Mouse (Mus musculus) E14TG2a.4 (cell line): ENCODE data around the gene Cct8.

Source experiments
- CTCF ChIP-seq: conservative IDR thresholded peaks from 2 replicates; pipeline ENCODE4 v1.5.1; 2014; ENCODE audit warnings: low read length
- NANOG ChIP-seq: IDR thresholded peaks from 2 replicates; pipeline ENCODE4 v1.6.1; 2014; ENCODE audit warnings: borderline replicate concordance, low read length, mixed read lengths

- no peak for TF ChIP-seq CTCF
- no peak for TF ChIP-seq NANOG
Measured at GRCm38 (mm10) chr16:87453226-87453625, 42.4 kb downstream of the Cct8 start.
